Mouse (Mus musculus) spleen, postnatal 36 days (tissue): ENCODE measurements around the gene Nip7.
A peak's percentile ranks its signal among the peaks of the same experiment; 100 is the strongest.
"Not testable (repeated sequence)": the region's sequence is repeated elsewhere in the genome, so short reads cannot be mapped to it uniquely, and the experiment has no call there.

Experiments used
- DNase-seq, 2 experiments: peaks; one replicate each; pipeline ENCODE4 v3.0.0; 2022; ENCODE audit warnings: low spot score in 2 of 2, mixed read lengths in 1 of 2

The Nip7 gene

DNA sequence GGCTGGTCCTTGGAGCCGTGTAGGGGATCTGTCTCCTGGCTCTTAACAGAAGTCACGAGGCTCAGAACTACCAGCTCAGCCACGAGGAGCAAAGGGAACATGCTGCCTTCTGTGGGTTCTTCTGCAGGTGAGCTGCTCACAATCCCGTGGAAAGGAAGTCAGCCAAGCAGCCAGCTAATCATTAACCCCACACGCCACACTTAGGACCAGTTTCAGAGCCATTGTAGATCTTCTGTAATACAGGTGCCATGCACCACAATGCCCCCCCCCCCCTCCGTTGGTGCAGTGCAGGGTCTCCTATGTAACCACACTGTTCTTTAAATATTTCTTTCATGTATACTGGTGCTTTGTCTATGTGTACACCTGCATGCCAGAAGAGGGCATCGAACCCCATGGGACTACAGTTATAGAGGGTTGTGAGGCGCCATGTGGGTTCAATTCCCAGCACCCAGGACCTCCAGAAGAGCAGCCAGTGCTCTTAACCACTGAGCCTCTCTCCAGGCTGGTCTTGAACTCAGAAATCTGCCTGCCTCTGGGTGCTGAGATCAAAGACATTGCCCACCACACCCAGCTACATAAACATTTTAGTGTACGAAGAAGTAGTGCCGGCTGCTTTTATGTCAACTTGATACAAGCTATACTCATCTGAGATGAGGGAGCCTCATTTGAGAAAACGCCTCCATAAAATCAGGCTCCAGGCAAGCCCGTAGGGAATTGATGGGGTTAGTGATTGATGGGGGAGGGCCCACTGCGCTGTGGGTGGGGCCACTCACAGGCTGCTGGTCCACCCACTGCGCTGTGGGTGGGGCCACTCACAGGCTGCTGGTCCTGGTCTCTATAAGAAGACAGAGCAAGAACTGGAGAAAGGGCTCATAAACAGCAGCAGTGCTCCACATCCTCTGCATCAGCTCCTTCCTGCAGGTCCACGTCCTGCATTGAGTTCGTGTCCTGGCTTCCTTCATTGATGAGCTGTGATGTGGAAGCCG lies 9.1 kb downstream of the Nip7 start, which contains the start of gene Tmed6:
Gene Tmed6, minus strand, starts transcription at position 134 of the 986 bp plus-strand sequence.
- DNase-seq: peak; percentile 36 to 46

DNA sequence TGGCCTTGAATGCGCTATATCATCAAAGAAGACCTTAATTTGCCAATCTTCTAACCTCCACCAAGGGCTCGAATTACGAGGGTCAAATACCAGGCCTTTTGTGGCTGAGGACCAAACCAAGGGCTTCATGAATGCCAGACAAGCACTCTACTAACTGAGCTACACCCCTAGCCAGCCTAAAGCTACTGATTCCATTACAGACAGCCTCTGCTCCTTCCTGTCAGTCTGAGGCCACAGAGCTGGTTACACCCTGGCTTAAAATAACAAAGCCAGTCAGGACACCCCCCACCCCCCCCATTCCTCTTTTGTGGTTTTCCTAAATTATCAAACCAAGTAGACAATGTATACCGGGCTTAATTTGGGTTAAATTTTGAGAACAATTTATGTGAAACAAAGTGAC lies 17.0 kb downstream of the Nip7 start:
- DNase-seq: no peak

DNA sequence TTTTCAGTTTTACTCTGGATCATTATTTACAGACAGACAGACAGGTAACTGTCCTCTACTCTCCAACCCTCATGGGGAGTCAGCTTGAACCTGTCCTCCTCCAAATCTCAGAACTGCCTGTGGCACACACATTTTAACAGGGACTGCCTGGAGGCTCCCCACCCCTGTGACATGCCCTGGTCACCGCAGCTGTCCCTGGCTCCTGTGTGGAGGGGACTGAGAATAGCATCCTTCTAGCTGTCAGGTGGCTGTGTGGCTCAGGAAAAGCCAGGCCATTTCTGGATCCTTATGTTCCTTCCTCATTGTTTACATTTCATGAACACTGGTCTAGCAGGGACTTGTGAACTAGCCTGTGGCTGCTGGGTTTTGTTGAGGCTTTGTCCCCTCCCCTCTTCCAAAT lies 17.5 kb downstream of the Nip7 start:
- DNase-seq: no peak

DNA sequence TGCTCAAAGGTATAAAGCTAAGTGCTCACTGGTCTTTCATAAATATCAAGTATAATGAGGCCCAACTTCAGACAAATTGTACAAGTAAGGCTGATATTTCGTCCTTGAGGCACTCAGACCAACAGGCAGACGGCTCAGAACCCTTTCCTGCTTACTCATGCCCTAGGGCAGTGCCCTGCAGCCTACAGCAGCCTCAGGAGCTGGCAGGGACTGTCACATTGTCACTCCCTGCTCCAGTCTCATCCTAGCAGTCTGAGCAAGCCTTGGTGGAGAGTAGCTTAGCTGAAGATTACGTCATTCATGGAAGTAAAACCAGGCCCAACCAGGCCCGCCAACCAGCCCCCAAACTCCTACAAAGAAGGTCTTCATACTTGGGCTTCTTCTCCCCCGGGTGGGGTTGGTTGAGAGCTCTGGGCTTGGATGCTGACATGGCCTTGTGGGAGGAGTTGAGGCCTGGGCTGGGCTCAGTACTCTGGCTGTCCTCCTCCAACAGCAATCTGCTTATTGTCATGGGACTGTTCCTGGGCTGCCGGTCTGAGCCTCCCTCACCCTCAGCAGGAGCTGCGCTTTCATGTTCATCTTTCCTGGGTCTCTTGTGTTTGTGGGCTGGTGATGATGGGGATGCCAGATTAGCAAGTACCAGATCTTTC lies 19.7 kb downstream of the Nip7 start:
- no peak for DNase-seq

DNA sequence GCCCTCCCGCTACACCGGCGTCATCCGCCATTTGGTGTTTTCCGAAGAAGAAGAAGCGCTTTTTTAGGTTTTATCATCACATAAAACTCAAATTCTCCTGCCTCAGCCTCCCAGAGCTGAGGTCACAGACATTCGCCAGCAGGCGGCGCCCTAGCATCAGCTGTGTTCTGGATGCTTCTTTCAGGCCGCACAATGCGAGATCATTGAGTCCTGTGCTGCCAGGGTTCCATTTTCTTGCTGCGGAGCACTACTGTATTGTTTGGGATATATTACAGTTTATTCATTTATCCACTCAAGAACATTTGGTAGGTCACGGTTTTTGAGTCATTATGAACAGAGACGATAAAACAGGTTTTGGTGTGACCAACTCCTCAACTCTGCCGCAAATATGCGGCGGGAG lies 28.7 kb downstream of the Nip7 start:
- DNase-seq: no peak

DNA sequence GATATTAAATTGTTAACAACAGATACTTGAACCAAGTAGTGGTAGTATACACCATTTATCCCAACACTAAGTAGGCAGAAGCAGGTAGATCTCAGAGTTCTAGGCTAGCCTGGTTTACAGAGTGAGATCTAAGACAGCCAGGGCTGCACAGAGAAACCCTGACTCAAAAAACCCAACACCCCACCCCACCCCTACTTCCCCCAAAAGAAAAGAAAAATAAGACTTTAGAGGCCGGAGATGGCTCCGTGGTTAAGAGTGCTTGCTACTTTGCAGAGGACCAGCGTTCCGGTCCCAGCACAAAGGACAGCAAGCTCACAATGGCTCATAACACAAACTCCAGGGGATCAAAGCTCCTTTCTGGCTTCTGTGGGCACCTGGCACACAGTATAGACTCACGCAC lies 29.3 kb downstream of the Nip7 start:
- no peak for DNase-seq

DNA sequence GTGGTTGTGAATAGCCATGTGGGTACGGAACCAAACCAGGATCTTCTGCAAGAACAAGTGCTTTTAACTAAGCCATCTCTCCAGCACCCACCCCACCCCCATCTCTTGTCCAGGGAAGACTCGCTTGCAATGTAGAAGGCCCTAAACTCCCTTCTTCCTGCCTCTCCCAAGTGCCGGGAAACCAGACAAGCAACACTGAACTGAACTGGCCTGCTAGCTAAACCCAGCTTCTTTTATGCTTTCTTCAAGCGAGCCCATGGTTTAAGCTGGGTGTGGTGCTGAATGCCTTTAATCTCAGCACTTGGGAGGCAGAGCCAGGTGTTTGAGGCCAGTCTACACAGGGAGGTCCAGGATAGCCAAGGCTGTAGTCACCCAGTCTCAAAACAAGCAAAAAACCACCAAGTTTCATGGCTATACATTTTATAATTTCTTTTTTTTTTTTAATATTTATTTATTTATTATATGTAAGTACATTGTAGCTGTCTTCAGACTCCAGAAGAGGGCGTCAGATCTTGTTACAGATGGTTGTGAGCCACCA lies 31.9 kb downstream of the Nip7 start:
- DNase-seq: no peak

DNA sequence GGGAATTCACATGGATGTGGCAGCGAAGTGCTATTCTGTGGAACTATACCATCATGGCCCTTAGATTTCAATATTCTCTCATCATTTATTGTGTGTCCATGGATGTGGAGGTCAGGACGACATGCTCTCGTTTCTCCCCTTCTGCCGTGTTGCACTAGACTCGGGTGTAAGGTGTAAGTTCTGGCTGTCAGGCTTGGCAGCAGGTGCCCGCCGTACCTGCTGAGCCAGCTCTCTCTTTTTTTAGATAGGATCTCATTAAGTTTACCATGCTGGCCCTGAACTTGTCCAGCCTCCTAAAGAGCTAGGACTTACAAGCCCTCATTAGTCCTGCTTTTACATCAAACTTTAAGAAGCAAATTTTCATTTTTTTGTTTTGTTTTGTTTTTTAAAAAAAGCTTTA lies 33.9 kb downstream of the Nip7 start:
- DNase-seq: no peak

DNA sequence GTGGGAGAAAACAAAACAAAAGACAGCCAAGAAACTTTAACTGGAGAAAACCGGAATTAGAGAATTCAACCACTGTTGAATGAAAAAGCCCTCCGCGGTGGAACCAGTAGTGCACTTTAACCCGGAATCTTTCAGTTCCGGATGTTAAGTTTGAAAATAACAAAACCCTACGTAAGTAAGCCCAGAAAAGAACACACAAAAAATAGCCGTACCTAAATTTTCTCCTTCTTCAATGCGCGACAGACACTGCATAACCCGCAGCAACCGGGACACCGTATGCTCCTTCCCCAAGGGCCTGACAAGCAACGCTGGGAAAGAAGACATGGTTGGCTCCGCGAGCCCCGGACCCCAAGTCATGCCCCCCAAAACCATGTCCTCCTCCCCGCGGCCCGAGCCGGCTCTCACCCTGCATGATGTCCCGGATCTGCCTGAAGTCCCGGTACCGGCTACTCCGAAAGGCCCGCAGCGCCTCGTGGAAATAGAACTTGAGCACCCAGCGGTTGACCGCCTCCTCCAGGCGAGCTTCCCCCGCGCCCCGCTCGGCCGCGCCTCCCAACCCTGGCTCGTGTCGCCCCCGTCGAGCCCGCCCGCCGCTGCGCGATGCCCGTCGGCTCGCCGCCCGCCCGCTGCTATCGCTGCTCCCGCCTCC lies 39.2 kb downstream of the Nip7 start:
- DNase-seq: no peak

DNA sequence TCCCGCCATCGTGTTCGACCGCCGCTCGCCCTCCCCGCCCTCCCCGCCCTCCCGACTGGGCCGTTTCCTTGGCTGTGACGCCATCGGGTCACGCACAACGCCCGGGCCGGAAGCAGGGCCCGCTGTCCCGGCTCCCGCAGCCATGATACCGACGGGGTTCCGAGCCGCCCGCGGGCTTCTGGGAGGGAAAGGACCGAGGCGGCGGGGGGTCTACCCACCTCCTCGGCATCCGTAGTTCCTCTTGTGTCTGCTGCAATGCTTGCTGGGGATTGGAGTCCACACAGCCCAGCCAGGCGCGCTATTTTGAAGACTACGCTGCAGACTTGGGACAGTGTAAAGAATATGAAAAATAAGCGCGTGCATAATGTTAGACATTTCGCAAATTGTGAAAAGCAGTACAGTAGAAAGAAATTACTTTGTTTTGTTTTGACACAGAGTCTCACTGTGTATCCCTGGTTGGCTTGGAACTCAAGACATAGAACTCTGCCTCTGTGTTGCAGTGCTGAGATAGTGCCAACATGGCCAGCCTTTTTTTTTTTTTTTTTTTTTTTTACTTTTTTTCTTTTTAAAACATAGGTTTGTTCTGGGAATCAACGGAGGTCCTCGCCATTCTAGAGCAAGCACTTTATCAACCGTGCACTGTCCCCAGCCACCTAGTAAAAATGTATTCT lies 39.8 kb downstream of the Nip7 start, which contains the start of gene Terf2:
Gene Terf2, minus strand, starts transcription at position 182 of the 671 bp plus-strand sequence.
- peak; percentile 92 to 93 for DNase-seq

DNA sequence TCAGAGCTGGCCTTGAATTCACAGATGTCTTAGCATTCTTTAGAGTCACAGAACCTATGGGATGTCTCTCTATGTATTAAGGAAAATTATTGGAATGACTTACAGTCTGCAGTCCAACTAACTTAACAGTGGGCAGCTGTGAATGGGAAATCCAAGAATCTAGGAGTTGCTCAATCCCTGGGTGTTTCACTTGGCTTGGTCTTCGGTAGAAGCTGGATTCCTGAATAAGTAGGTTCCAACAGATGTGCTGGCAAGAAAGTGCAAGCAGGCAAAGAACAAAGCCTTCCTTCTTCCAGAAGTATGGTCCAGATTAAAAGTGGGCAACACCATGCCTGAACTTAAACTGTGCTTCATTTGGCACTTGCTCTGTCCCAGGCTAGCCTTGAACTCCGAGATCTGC lies 44.0 kb downstream of the Nip7 start:
- no peak for DNase-seq

DNA sequence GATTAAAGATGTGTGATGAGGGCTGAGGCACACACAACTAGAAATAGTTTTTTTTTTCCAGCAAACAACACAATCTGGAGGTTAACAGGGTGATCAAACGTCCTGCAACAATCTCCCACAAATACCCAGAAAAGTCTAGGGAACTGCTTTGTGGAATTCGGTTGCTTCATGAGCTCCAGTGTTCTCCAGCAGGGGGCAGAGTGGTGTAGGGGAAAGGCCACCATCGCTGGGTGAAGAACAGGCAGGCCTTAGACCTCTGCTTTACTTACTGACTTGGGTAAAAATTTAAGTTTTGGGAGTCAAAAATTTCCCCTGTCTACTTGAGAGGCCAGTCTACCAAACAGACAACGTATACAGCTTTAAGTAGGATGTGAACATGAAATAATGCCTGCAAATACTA lies 47.9 kb downstream of the Nip7 start:
- DNase-seq: peak; percentile 38 to 48

DNA sequence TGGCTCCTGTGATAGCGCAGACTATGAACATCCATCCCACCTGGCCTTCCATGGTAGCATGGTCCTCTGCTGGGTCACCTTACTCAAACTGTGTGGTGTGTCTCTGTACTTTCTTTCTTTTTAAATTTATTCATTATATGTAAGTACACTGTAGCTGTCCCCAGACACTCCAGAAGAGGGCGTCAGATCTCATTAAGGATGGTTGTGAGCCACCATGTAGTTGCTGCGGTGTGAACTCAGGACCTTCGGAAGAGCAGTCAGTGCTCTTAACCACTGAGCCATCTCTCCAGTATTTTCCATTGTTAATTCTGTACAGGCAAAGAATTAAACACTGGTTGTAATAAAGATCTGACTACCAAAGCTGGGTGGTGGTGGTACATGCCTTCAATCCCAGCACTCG lies 51.4 kb downstream of the Nip7 start:
- not testable (repeated sequence) for DNase-seq

DNA sequence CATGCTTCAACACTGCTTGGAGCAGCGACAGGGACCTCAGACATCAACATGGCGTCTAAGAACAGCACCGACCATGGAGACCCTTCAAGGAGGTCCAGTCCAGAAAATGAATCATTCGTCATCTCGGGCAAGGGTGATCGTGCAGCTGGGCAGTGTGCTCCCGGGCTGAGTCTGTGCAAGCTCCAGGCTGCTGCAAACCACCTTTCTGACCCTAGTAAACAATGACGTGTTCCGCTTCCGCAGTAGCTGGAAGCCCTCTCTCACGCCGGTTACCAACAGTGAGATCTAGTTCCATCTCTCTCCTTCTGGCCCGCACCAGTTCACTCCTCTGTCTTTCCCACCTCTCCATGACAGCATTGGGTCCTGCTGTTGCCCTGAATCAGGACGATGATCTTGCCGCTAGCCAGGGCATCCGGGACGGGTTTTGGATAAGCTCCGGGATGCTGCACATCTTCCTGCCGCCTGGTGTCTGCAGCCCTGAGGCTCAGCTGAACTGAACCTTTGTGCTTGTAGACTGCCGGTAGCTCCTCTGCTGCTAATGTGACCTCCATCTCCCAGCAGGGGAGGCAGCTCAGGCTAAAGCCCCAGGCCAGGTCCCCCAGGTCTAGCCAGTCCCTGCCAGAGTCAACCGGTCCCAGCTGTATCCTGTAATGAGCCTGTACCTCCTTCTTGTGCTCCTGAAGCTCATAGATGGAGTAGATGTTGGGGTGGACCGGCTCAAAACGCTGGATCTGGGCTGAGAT lies 52.5 kb downstream of the Nip7 start:
- DNase-seq: no peak

DNA sequence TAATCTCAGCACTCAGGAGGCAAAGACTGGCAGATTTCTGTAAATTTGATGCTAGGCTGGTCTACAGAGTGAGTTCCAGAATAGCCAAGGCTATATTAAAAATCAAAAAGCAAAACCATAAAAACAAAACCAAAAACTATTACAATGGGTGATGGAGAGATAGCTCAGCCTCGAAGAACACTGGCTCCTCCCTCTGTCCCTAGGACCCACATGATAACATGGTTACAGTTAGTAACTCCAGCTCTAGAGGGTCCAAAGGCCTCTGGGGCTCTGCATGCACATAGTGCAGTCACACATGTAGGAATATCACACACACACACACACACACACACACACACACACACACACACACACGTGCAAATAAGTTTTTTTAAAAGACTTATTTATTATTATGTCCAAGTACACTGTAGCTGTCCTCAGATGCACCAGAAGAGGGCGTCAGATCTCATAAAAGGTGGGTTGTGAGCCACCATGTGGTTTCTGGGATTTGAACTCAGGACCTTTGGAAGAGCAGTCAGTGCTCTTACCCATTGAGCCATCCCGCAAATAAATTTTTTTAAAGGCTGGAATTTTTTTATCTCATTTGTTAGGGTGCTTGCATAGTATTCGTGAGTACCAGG lies 53.2 kb downstream of the Nip7 start:
- no peak for DNase-seq
